Mouse (Mus musculus): Measurements from ENCODE around the gene Dnajc17.

The Dnajc17 gene

DNA sequence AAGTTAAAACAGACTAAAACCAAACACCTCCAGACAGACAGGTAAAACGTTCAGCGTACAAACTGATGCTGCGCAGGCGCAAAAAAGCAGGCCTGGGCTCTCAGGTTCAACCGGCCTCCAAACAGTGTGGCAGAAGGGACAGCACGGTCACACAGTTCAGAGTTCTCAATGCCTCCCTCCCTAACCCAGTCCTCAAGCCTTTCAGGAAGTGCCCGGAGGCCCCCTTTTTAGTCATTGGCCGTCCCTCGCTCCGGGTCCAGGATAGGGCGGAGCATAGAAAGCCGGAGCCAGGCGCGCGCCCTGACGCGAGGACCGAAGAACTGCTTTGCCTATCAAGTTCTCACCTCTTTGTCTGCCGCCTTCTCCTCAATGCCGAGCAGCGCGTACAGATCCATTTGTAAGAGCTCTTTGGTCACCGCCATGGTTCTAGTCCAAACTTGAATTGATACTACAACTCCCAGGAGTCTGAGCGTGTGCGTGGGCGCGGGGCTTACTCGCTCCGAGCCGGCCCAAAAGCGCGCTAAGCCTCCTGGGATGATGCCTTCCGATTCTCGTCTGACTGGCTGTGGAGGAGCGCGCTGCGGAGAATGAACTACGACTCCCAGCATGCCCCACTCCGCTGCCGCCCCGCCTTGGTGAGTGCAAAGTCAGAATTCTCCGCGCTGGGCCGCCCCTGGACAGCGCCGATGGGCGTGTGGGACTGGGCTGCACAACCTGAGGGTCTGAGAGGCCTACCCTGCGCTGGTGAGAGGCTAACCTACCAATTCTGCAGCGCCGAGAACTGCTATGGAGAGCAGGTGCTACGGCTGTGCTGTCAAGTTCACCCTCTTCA, at the start of gene Dnajc17, which contains the start of gene Zfyve19:
Gene Dnajc17, minus strand, starts transcription at position 452 of the 832 bp plus-strand sequence.
Gene Zfyve19, plus strand, starts transcription at position 274 of the 832 bp plus-strand sequence.
- peak; percentile 94 for DNase-seq (ENCODE audit: extremely low spot score, low spot score)

GRCm38 (mm10) chr2:119254976-119255375, 46.4 kb upstream of the Dnajc17 start:
- no peak for DNase-seq (ENCODE audit: extremely low spot score, low spot score)

GRCm38 (mm10) chr2:119250826-119251478, 42.4 kb upstream of the Dnajc17 start:
- peak; percentile 86 for DNase-seq (ENCODE audit: extremely low spot score, low spot score)

DNA sequence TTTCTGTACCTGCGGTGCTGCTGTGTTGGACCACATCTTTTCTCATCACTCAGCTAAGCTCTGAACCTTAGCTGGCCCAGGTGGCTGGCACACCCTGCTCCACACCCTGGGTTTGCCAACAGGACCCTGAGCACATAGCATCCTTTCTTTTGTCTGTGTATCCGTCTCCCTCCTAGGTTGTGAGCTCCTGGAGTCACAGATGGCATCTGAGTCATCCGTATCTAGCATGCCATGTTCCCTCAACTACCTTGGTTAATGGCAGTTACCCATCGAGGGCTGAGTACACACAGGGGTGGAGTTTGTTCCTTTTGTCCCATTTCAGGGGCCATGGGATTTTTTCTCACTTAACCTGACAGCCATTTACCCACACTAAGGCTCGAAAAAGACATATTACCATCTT, 41.8 kb upstream of the Dnajc17 start:
- DNase-seq (ENCODE audit: extremely low spot score, low spot score) = no peak

DNA sequence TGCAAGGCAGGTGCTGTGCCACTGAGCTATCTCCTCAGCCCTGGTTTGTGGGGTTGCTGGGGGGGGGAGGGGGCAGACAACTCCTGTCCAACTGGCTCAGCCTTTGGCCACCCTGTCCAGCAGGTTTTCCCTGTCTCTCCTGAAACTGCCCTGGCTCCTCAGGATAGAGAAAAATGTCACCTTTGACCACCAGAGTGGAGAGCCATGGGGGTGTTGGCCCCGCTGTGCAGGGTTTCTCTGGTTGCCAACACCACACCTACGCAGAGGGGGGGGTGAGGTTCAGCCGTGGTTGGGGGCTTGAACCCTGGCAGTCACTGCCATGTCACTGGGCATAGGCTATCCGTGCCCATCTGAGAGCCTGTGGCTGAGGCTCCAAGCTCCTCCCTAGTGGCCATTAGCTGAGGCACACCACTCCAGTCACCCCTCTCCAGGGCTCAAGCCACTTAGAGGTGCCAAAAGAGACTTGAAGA, 41.0 kb upstream of the Dnajc17 start:
- no peak for DNase-seq (ENCODE audit: extremely low spot score, low spot score)

DNA sequence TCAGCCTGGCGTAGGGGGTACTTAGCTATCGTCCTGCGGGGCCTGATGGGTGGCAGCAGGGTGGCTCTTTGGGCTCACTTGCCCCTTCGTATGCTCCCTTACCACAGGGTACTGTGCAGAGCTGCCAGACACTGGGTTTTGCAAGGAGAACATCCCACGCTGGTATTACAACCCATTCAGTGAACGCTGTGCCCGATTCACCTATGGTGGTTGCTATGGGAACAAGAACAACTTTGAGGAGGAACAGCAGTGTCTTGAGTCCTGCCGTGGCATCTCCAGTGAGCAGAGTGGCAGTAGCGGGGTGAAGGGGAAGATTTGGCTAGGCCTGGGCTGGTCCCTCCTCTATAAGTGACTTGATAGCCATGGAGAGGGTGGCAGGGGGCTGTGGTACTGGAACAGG, 39.3 kb upstream of the Dnajc17 start:
- DNase-seq (ENCODE audit: extremely low spot score, low spot score) = no peak

GRCm38 (mm10) chr2:119245246-119245645, 36.7 kb upstream of the Dnajc17 start:
- DNase-seq (ENCODE audit: extremely low spot score, low spot score) = no peak

GRCm38 (mm10) chr2:119242548-119242947, 34.0 kb upstream of the Dnajc17 start:
- DNase-seq (ENCODE audit: extremely low spot score, low spot score) = no peak

GRCm38 (mm10) chr2:119240819-119241186, 32.2 kb upstream of the Dnajc17 start:
- no peak for DNase-seq (ENCODE audit: extremely low spot score, low spot score)

- DNase-seq (ENCODE audit: extremely low spot score, low spot score) = no peak
Measured at GRCm38 (mm10) chr2:119240075-119240818, 31.7 kb upstream of the Dnajc17 start.

DNA sequence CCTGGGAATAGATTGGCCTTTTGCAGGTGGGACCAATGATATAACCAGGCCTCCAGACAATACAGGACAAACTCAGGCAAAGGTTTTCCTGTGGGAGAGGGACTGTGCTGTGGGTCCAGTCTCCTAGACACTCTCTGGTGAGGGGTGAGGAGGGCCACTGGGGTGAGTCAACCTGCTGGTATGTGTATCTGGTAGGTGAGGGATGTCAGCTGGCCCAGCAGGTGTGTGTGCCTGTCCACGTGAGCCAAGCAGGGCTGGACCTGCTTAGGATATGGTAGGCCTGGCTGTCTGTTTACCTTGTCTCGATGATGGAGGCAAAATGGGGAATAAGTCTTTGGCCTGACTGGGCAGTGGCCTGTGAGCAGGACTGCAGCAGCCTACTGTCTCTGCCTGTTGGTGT, 30.1 kb upstream of the Dnajc17 start:
- no peak for DNase-seq (ENCODE audit: extremely low spot score, low spot score)

DNA sequence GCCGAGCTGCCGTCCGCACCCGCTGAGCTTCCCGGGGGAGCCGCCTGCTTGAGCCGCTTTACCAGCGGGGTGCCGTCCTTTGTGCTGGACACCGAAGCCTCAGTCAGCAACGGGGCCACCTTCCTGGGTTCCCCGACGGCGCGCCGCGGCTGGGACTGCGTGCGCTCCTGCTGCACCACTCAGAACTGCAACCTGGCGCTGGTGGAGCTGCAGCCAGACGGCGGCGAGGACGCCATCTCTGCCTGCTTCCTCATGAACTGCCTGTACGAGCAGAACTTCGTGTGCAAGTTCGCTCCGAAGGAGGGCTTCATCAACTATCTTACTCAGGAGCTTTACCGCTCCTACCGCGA, 29.3 kb upstream of the Dnajc17 start:
- peak; percentile 41 for DNase-seq (ENCODE audit: extremely low spot score, low spot score)

- DNase-seq (ENCODE audit: extremely low spot score, low spot score) = peak; percentile 44
Measured at GRCm38 (mm10) chr2:119237210-119237870, 28.7 kb upstream of the Dnajc17 start, which contains the start of gene Spint1. Spint1 (plus strand) TSS chr2:119237362.

- DNase-seq (ENCODE audit: extremely low spot score, low spot score) = no peak
Measured at GRCm38 (mm10) chr2:119236682-119237209, 28.2 kb upstream of the Dnajc17 start.

- no peak for DNase-seq (ENCODE audit: extremely low spot score, low spot score)
Measured at GRCm38 (mm10) chr2:119229775-119230704, 21.4 kb upstream of the Dnajc17 start, which contains the start of gene Ppp1r14d. Ppp1r14d (minus strand) TSS chr2:119229906.

GRCm38 (mm10) chr2:119209176-119209507, 547 bp upstream of the Dnajc17 start:
- DNase-seq (ENCODE audit: extremely low spot score, low spot score) = no peak

GRCm38 (mm10) chr2:119207961-119208343, 643 bp downstream of the Dnajc17 start:
- peak; percentile 14 for DNase-seq (ENCODE audit: extremely low spot score, low spot score)

GRCm38 (mm10) chr2:119203871-119204460, 4.6 kb downstream of the Dnajc17 start:
- DNase-seq (ENCODE audit: extremely low spot score, low spot score) = no peak

- no peak for DNase-seq (ENCODE audit: extremely low spot score, low spot score)
Measured at GRCm38 (mm10) chr2:119202914-119203453, 5.6 kb downstream of the Dnajc17 start.

Data from neural tube, embryonic 10.5 days (tissue).